Mouse (Mus musculus) midbrain, postnatal 0 days (tissue): Measurements from ENCODE around the gene Ppp2r5e. TPM values are rescaled to one million over a fixed set of nuclear protein-coding genes. Genes with fewer than 3 reads are reported as not detected.

ENCODE experiments used
- ATAC-seq: fragments of 200-750 bp; cut with Nextera tagmentation; 2 replicates; pipeline ENCODE4 v1.8.0; 2017; ENCODE audit warnings: moderate number of reproducible peaks, mild to moderate bottlenecking, moderate TSS enrichment, moderate library complexity; ENCODE audit not compliant: low FRiP score
- DNase-seq: peaks from one replicate; pipeline ENCODE4 v3.0.0-alpha.2; 2015; ENCODE audit warnings: low spot score
- H3K27ac ChIP-seq: fragments of 300-500 bp; sonication (generic); 2 replicates; pipeline ENCODE4 v1.5.1; 2014; ENCODE audit warnings: low read depth, mild to moderate bottlenecking, low read length, mixed read lengths
- H3K27me3 ChIP-seq: fragments of 300-500 bp; sonication (generic); 2 replicates; pipeline ENCODE4 v1.6.1; 2014; ENCODE audit warnings: low read length, control low read depth, mixed read lengths; ENCODE audit not compliant: insufficient read depth
- H3K36me3 ChIP-seq: fragments of 300-500 bp; sonication (generic); 2 replicates; pipeline ENCODE4 v1.6.1; 2014; ENCODE audit warnings: low read length, control low read depth, mixed read lengths; ENCODE audit not compliant: insufficient read depth
- H3K4me1 ChIP-seq: fragments of 300-500 bp; sonication (generic); 2 replicates; pipeline ENCODE4 v1.6.1; 2014; ENCODE audit warnings: mild to moderate bottlenecking, control low read depth, antibody characterized with exemption, low read length, mixed read lengths; ENCODE audit not compliant: insufficient read depth
- H3K4me2 ChIP-seq: fragments of 300-500 bp; sonication (generic); 2 replicates; pipeline ENCODE4 v1.6.1; 2014; ENCODE audit warnings: low read depth, mild to moderate bottlenecking, low read length, mixed read lengths; ENCODE audit not compliant: poor library complexity, severe bottlenecking
- H3K4me3 ChIP-seq: fragments of 300-500 bp; sonication (generic); 2 replicates; pipeline ENCODE4 v1.5.1; 2014; ENCODE audit warnings: low read depth, mild to moderate bottlenecking, low read length, moderate library complexity
- H3K9ac ChIP-seq: fragments of 300-500 bp; sonication (generic); replicated peaks from 2 replicates; pipeline ENCODE4 v1.6.1; 2014; ENCODE audit warnings: mild to moderate bottlenecking, low read length, moderate library complexity, mixed read lengths; ENCODE audit not compliant: poor library complexity, severe bottlenecking
- H3K9me3 ChIP-seq: fragments of 300-500 bp; sonication (generic); 2 replicates; pipeline ENCODE4 v1.6.1; 2016; ENCODE audit warnings: low read length, control low read depth
- CTCF ChIP-seq: IDR thresholded peaks from 2 replicates; pipeline ENCODE4 v1.5.1; 2016; ENCODE audit warnings: antibody characterized with exemption, mild to moderate bottlenecking
- WGBS: fragments of 180-500 bp; shearing (Covaris S2); extraction: QIAGEN DNeasy Blood & Tissue Kit; methylation state at CpG from one replicate; pipeline ENCODE4 v1.1.7; 2014; 5-methylcytosine and 5-hydroxymethylcytosine counted together
- polyA plus RNA-seq: library from polyadenylated mRNA; unstranded; fragments of >200 nt; fragmentation: Nextera tagmentation; extraction: Ambion mirVana; gene quantifications from 2 replicates; pipeline ENCODE4 v1.2.1, GENCODE M21; 2015
- total RNA-seq: library from RNA; depleted of rRNA; stranded (reverse); fragments of >200 nt; gene quantifications from 2 replicates; pipeline ENCODE4 v1.2.3, GENCODE M21; 2014

Gene Ppp2r5e
- total and polyA plus RNA-seq, 2 experiments from 2014 or later = 22.8 to 32.9 TPM

DNA sequence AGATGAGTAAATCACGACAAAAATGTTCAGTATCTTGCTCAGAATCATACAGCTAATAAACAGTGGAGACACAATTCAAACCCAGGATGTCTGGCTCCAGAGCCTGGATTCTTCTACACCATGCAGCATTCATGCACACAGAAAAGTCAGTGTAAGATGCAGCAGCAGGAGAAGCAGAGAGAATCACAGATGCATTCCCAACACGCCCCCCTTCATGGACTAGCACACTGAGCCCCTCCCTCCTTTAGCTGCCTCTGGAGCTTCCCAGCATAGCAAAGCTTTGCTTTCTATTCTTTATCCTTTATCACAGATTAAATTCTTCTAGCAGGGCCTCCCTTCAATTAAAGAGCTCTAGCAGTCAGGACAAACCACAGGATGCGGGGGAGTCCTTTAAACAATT is 75.7 kb downstream of the Ppp2r5e start:
- no peak for ATAC-seq

DNA sequence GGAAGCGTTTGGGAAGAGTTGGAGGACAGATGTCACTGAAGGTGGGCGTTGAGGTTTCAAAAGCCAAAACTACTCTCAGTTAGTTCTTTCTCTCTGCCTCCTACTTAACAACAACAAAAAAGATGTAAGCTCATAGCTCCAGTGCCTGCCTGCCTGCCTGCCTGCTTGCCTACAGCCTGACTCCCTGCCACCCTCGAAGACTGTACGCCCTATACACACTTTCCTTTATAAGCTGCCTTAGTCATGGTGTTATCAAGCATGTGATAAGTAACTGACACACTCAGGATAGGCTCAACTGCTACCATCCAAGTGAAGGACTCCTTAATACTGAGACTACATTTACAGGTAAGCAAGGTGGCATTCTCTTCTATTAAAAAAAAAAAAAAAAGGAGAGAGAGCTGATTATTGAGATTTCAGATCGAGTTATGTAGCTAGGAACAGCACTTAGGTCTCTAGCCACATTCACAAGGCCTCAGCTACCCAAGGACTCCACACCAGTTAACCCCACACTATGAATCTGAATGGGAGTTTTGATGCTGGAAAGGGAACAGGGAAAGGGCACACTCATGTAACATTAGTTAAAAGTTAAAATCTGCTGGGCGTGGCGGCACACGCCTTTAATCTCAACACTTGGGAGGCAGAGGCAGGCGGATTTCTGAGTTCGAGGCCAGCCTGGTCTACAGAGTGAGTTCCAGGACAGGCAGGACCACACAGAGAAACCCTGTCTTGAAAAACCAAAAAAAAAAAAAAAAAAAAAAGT is 76.7 kb downstream of the Ppp2r5e start:
- no peaks in the 10 kb centered on the region for H3K9me3 ChIP-seq
- no peak for TF ChIP-seq CTCF
- no peak overlapping the region for H3K27ac ChIP-seq
- H3K4me1 ChIP-seq = peaks cover 2% of the 10 kb centered on the region; the same call in 1 of the 2 replicates
- 94% methylated on average over 10 of the region's 10 CpGs for WGBS
- peaks cover 4% of the 10 kb centered on the region; the same call in 1 of the 2 replicates for H3K36me3 ChIP-seq
- no peak for ATAC-seq
- H3K27me3 ChIP-seq = no peaks in the 10 kb centered on the region
- no peak overlapping the region for H3K4me2 ChIP-seq
- no peak for DNase-seq
- H3K4me3 ChIP-seq = no peak overlapping the region
- H3K9ac ChIP-seq = no peak overlapping the region

More for the DNA sequence above, 75.7 kb downstream of the Ppp2r5e start:
- H3K36me3 ChIP-seq = 0 out of 2 replicates have a peak, but pooled peaks cover 1% of the 10 kb centered on the region
- H3K9ac ChIP-seq = no peak overlapping the region
- no peak for TF ChIP-seq CTCF
- H3K4me3 ChIP-seq = no peak overlapping the region
- H3K4me1 ChIP-seq = peaks cover 2% of the 10 kb centered on the region; the same call in 1 of the 2 replicates
- H3K4me2 ChIP-seq = no peak overlapping the region
- 33% methylated on average over 3 of the region's 3 CpGs for WGBS
- no peak for DNase-seq
- no peaks in the 10 kb centered on the region for H3K27me3 ChIP-seq
- H3K27ac ChIP-seq = no peak overlapping the region
- no peaks in the 10 kb centered on the region for H3K9me3 ChIP-seq

DNA sequence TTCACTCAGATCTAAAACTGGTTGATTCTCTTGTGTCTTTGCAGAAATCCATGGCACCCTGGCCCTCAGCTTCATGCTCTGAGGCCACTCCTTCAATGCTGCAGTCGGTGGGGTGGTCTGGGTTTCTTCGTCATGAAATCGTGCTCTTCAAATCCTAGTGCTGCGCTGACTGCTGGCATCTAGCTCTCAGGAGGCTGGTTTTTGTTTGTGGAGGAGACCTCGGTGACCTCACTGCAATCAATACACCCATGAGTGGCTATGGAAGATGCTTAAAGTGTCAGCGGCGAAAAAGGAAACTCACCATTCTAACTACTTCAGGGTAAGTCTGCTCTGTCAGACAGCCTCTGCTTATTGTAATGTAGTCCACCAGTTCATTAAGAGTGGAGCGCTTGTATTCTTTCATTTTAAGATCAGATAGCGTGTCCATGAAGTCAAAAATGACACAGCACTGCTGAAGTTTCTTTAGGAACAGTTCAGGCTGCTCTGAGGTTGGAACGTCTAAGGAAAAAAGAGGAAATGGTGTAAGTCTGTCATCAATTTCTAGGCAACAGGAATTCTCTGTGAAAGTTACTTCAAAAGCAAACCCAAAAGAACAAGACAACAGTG is 80.6 kb downstream of the Ppp2r5e start:
- TF ChIP-seq CTCF = no peak
- Histone ChIP-seq H3K9ac (no peak overlapping the region), H3K4me3 (no peak overlapping the region), H3K4me1 (no peaks in the 10 kb centered on the region), H3K4me2 (no peak overlapping the region), H3K27ac (no peak overlapping the region), H3K36me3 (peaks cover 4% of the 10 kb centered on the region; the same call in 1 of the 2 replicates), H3K27me3 (no peaks in the 10 kb centered on the region), H3K9me3 (no peaks in the 10 kb centered on the region)
- DNase-seq = no peak
- 80% methylated on average over 10 of the region's 10 CpGs for whole genome bisulfite sequencing
- no peak for ATAC-seq

- 95% methylated on average over 2 of the region's 2 CpGs for WGBS
- Histone ChIP-seq H3K27me3 (no peaks in the 10 kb centered on the region), H3K36me3 (peaks cover 4% of the 10 kb centered on the region; the same call in 1 of the 2 replicates), H3K4me3 (no peak overlapping the region), H3K9me3 (no peaks in the 10 kb centered on the region), H3K9ac (no peak overlapping the region), H3K4me1 (no peaks in the 10 kb centered on the region), H3K4me2 (no peak overlapping the region), H3K27ac (no peak overlapping the region)
- no peak for ATAC-seq
- DNase-seq = no peak
- no peak for TF ChIP-seq CTCF
Measured at GRCm38 (mm10) chr12:75511520-75511919, 84.5 kb downstream of the Ppp2r5e start.

DNA sequence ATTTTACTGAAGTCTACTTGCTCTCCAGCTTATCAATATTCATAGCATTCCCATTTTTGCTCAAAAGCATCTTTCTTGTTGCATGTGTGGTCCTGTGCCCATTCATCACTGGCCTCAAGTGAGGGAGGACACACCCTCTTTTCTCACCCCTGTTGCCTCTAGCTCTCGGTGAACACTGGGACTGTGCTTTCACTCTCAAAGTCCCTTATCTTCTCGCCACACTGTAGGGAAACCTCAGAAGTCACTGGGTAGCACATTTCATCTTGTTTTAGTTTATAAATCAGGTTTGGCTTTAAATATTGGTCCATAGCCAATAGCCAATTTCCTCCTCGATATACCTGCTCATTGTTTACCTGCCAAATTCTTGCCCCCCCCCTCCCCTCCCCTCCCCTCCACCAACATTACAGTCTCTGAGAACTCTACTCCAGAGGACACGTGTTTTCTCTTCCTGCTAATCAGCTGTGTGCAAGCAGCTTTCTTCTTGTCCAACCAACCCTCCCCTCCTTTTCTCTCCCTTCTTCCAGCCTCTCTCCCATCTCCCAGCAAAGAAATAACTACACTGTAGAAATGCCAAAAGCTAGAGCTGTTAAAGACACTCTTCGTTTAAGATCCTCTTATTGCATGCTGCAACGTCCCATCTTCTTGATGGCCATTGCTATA is 90.9 kb downstream of the Ppp2r5e start:
- no peak for TF ChIP-seq CTCF
- no peaks in the 10 kb centered on the region for H3K27me3 ChIP-seq

DNA sequence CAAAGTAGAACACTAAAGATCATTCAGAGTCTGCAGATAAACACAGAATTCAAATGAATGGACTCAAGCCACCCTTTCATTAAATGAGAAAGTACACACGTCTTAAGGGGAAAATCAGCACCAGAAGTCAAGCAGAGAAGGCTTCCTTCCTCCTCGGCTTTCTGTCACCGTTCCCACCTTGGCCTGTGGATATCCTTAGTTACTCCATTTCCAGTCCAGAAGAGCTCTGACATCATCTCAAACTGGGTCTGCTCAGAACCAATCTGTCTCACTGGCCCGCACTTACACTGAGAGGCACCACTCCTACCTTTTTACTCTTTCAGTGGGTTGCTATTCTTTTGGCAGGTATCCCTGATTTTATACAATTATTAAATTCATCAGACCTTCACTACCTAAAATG is 93.4 kb downstream of the Ppp2r5e start:
- no peaks in the 10 kb centered on the region for H3K4me1 ChIP-seq
- H3K4me3 ChIP-seq = no peak overlapping the region
- no peak for TF ChIP-seq CTCF
- H3K27me3 ChIP-seq = no peaks in the 10 kb centered on the region
- H3K36me3 ChIP-seq = no peaks in the 10 kb centered on the region
- no peak for DNase-seq
- H3K9ac ChIP-seq = no peak overlapping the region
- no peaks in the 10 kb centered on the region for H3K9me3 ChIP-seq
- 74% methylated on average over 4 of the region's 4 CpGs for WGBS
- ATAC-seq = no peak
- no peak overlapping the region for H3K27ac ChIP-seq
- no peak overlapping the region for H3K4me2 ChIP-seq

More for the DNA sequence above, 90.9 kb downstream of the Ppp2r5e start:
- ATAC-seq (no peak), DNase-seq (no peak)
- 75% methylated on average over 6 of the region's 6 CpGs for WGBS
- H3K4me1 ChIP-seq = no peaks in the 10 kb centered on the region
- H3K4me3 ChIP-seq = no peak overlapping the region
- no peaks in the 10 kb centered on the region for H3K9me3 ChIP-seq
- no peaks in the 10 kb centered on the region; the same call in 1 of the 2 replicates for H3K36me3 ChIP-seq
- no peak overlapping the region for H3K4me2 ChIP-seq
- H3K27ac ChIP-seq = no peak overlapping the region
- no peak overlapping the region for H3K9ac ChIP-seq
